Mouse (Mus musculus): ENCODE measurements at regions not wholly inside any gene's neighbourhood (a gene's known extent, or its start where the extent isn't known, plus 50 kb on each side); places are given as distances from the start of the nearest gene placed in this dataset.

DNA sequence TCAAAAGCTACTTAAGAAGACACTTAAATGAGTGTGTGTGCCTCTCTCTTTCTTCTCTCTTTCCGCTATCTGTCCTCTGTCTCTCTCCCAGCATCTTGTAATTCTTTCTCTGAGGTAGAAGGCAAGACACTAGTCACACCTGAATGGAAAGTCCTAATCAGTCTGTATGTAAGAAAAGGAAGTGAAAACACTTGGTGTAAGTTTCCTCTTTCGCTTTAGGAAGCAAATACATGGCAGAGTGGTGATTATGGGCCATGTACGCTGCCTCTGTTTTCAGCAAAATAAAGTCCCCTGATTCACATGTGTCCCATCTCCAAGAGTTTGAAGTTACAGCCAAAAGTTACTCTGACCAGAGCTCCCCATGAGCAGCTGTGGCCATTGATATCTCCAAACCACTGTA, 182.1 kb upstream of the Cdh5 start:
- TF ChIP-seq CTCF (IDR thresholded peaks at IDR 0.05): no peak
- TF ChIP-seq EP300 (IDR thresholded peaks at IDR 0.05; ENCODE audit: insufficient read depth, low read depth, low read length): no peak

Measured in heart, adult 2 months (tissue).